Mouse (Mus musculus): ENCODE results near the gene Rpl36-ps4. TPM values are rescaled to one million over a fixed set of nuclear protein-coding genes. Genes with fewer than 3 reads are reported as not detected.
A peak's percentile ranks its signal among the peaks of the same experiment; 100 is the strongest.

Gene Rpl36-ps4
- polyA plus RNA-seq, 1 experiment from 2014 or later, result not detected

DNA sequence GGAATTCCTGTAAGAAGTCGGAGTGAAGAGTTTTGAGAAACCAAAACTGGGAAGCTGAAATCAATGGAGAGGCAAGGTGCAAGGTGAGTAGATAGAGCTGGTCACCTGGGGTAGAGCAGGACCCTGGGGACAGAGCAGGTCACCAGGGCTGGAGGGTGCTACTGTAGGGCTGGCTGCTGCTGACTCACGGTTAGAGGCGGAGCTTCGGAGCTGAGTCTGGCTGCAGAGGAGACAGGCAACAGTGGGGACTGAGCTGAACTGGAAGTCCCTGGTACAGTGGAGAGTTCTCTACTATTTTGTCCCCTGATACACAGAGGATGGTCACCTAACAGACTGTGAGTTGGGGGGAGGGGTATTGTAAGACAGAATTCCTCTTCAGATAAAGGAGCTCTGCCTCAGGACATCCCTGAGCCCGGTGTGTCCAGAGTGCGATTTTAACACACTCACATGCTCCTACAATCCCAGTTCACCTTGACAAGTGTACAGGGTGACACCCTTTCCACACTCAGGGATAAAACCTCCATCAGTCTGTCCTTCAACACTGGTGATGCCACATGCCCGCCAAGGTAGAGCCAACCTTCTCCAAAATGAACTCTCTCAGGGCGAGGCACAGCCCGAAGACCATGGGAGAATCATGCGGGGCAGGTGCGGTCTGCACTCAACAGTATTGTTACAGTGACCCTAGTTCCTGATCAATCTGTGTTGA, 44.3 kb upstream of the Rpl36-ps4 start:
- Histone ChIP-seq H3K9ac (replicated peaks) (no peak overlapping the region), H3K9me3 (ENCODE audit: low read length) (no peaks in the 10 kb centered on the region), H3K4me1 (ENCODE audit: insufficient read depth) (no peaks in the 10 kb centered on the region), H3K4me3 (ENCODE audit: low read depth, low read length) (no peak overlapping the region), H3K27me3 (ENCODE audit: insufficient read depth, low read length) (no peaks in the 10 kb centered on the region), H3K27ac (ENCODE audit: low read depth) (no peak overlapping the region), H3K4me2 (ENCODE audit: low read depth, low read length) (no peak overlapping the region), H3K36me3 (replicated peaks; ENCODE audit: insufficient read depth, low read length) (no peaks in the 10 kb centered on the region)
- WGBS (ENCODE audit: insufficient replicate concordance), result 74% methylated on average over 11 of the region's 11 CpGs
- DNase-seq, result peak; percentile 10
- TF ChIP-seq EP300 (IDR thresholded peaks at IDR 0.05; ENCODE audit: low read depth) (no peak), CTCF (IDR thresholded peaks at IDR 0.05; ENCODE audit: low read depth) (no peak)
- no peak for ATAC-seq

GRCm38 (mm10) chr17:87877207-87878073, 43.3 kb upstream of the Rpl36-ps4 start:
- H3K4me3 ChIP-seq (ENCODE audit: low read depth, low read length), result no peak overlapping the region
- no peaks in the 10 kb centered on the region for H3K4me1 ChIP-seq (ENCODE audit: insufficient read depth)
- TF ChIP-seq CTCF (IDR thresholded peaks at IDR 0.05; ENCODE audit: low read depth), result peak; percentile 52
- TF ChIP-seq EP300 (IDR thresholded peaks at IDR 0.05; ENCODE audit: low read depth), result no peak
- DNase-seq (peak; percentile 27), ATAC-seq (no peak)
- no peak overlapping the region for H3K9ac ChIP-seq (replicated peaks)
- no peaks in the 10 kb centered on the region for H3K27me3 ChIP-seq (ENCODE audit: insufficient read depth, low read length)
- 45% methylated on average over 25 of the region's 25 CpGs for WGBS (ENCODE audit: insufficient replicate concordance)
- H3K36me3 ChIP-seq (replicated peaks; ENCODE audit: insufficient read depth, low read length), result no peaks in the 10 kb centered on the region
- no peak overlapping the region for H3K4me2 ChIP-seq (ENCODE audit: low read depth, low read length)
- no peaks in the 10 kb centered on the region for H3K9me3 ChIP-seq (ENCODE audit: low read length)
- H3K27ac ChIP-seq (ENCODE audit: low read depth), result no peak overlapping the region

- 77% methylated on average over 10 of the region's 10 CpGs for WGBS (ENCODE audit: insufficient replicate concordance)
- no peak for ATAC-seq
- no peaks in the 10 kb centered on the region for H3K36me3 ChIP-seq (replicated peaks; ENCODE audit: insufficient read depth, low read length)
Observed at GRCm38 (mm10) chr17:87878556-87879483, 42.0 kb upstream of the Rpl36-ps4 start.

DNA sequence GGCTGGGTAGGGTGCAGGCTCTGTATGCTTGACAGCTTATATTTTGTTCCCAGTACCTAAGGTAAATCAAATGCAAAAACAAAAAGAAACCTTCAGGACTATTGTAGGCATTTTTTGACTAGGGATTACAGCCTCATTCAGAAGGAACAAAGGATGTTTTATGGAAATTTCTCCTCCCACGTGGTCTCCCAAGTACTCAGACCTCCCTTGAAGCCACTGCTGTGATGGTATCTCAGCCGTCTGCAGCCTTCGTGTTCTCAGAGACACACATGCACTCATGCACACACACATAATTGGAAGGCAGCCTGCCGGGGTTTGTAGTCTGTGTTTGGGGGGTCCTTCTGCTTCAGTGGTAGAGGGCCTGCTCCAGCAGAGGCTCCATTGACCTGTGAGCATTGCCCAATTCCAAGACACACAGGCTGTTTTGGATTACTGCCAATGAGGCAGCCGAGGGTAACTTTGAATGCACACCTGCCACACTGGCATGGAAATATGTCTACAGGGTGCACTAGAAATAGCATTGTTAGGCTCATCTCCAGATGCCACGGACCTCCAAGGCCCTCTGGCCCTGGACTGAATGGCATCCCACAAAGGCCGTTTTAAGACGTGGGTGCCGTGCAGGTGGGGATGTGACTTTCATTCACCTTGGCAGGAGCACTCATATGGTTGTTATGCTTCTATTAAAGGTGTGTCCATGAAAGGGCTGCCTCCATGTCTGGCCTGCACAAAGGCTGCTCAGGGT, 41.1 kb upstream of the Rpl36-ps4 start:
- Histone ChIP-seq H3K9me3 (ENCODE audit: low read length) (no peaks in the 10 kb centered on the region), H3K36me3 (replicated peaks; ENCODE audit: insufficient read depth, low read length) (no peaks in the 10 kb centered on the region), H3K4me1 (ENCODE audit: insufficient read depth) (no peaks in the 10 kb centered on the region), H3K4me3 (ENCODE audit: low read depth, low read length) (no peak overlapping the region), H3K27me3 (ENCODE audit: insufficient read depth, low read length) (no peaks in the 10 kb centered on the region), H3K9ac (replicated peaks) (no peak overlapping the region), H3K4me2 (ENCODE audit: low read depth, low read length) (no peak overlapping the region), H3K27ac (ENCODE audit: low read depth) (no peak overlapping the region)
- 70% methylated on average over 9 of the region's 9 CpGs for WGBS (ENCODE audit: insufficient replicate concordance)
- TF ChIP-seq EP300 (IDR thresholded peaks at IDR 0.05; ENCODE audit: low read depth) (no peak), CTCF (IDR thresholded peaks at IDR 0.05; ENCODE audit: low read depth) (no peak)
- ATAC-seq (no peak), DNase-seq (peak; percentile 13)

More at GRCm38 (mm10) chr17:87878556-87879483, 42.0 kb upstream of the Rpl36-ps4 start:
- no peak for DNase-seq
- no peak overlapping the region for H3K4me2 ChIP-seq (ENCODE audit: low read depth, low read length)
- no peak overlapping the region for H3K9ac ChIP-seq (replicated peaks)
- no peaks in the 10 kb centered on the region for H3K9me3 ChIP-seq (ENCODE audit: low read length)
- no peak overlapping the region for H3K27ac ChIP-seq (ENCODE audit: low read depth)
- TF ChIP-seq EP300 (IDR thresholded peaks at IDR 0.05; ENCODE audit: low read depth) (no peak), CTCF (IDR thresholded peaks at IDR 0.05; ENCODE audit: low read depth) (no peak)
- H3K4me3 ChIP-seq (ENCODE audit: low read depth, low read length), result no peak overlapping the region
- H3K27me3 ChIP-seq (ENCODE audit: insufficient read depth, low read length), result no peaks in the 10 kb centered on the region
- no peaks in the 10 kb centered on the region for H3K4me1 ChIP-seq (ENCODE audit: insufficient read depth)

DNA sequence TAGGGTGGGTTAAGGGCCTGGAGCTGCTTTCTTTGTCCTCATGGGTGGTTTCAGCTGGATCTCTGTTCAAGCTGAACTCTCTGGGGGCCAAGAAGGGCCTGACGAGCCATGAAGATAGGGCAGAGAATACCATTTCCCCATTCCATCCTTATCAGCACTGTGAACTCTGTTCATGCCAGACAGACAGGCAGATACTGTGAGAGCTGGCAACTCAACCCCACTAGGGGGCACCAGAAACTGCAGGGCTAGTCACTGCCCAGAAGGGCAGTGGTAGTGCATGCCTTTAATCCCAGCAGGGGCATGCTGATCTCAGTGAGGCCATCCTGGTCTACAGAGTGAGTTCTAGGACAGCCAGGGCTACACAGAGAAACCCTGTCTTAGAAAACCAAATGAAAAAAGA, 38.2 kb upstream of the Rpl36-ps4 start:
- Histone ChIP-seq H3K36me3 (replicated peaks; ENCODE audit: insufficient read depth, low read length) (no peaks in the 10 kb centered on the region), H3K9ac (replicated peaks) (no peak overlapping the region), H3K27ac (ENCODE audit: low read depth) (no peak overlapping the region), H3K4me1 (ENCODE audit: insufficient read depth) (no peaks in the 10 kb centered on the region), H3K4me2 (ENCODE audit: low read depth, low read length) (no peak overlapping the region), H3K9me3 (ENCODE audit: low read length) (no peaks in the 10 kb centered on the region), H3K27me3 (ENCODE audit: insufficient read depth, low read length) (no peaks in the 10 kb centered on the region), H3K4me3 (ENCODE audit: low read depth, low read length) (no peak overlapping the region)
- peak; percentile 62 for DNase-seq
- TF ChIP-seq EP300 (IDR thresholded peaks at IDR 0.05; ENCODE audit: low read depth), result no peak
- TF ChIP-seq CTCF (IDR thresholded peaks at IDR 0.05; ENCODE audit: low read depth), result peak; percentile 73
- WGBS (ENCODE audit: insufficient replicate concordance), result 0% methylated on average over 1 of the region's 1 CpGs
- ATAC-seq, result 0 out of 2 replicates have a peak, but pooled peaks have one; percentile 23

Measured in liver, postnatal 0 days (tissue).